Mouse (Mus musculus) cortical plate, adult 2 months (tissue): ENCODE data around the gene Banf1. TPM values are rescaled to one million over a fixed set of nuclear protein-coding genes. Genes with fewer than 3 reads are reported as not detected.
"Not testable (repeated sequence)": the region's sequence is repeated elsewhere in the genome, so short reads cannot be mapped to it uniquely, and the experiment has no call there.

Experiments used
- H3K27ac ChIP-seq: fragments of 200-500 bp; 2 replicates; pipeline ENCODE4 v1.5.1; 2012; ENCODE audit warnings: low read length, control low read depth, inconsistent platforms; ENCODE audit not compliant: insufficient read depth
- H3K4me1 ChIP-seq: fragments of 200-500 bp; 2 replicates; pipeline ENCODE4 v1.6.1; 2011; ENCODE audit warnings: low read length; ENCODE audit not compliant: control insufficient read depth, insufficient read depth
- H3K4me3 ChIP-seq: fragments of 200-500 bp; 2 replicates; pipeline ENCODE4 v1.5.1; 2011; ENCODE audit warnings: mild to moderate bottlenecking, low read length, control low read depth; ENCODE audit not compliant: insufficient read depth
- CTCF ChIP-seq: fragments of 200-500 bp; IDR thresholded peaks from 2 replicates; pipeline ENCODE4 v1.5.1; 2011; ENCODE audit warnings: mild to moderate bottlenecking, control low read depth, low read length; ENCODE audit not compliant: insufficient read depth; ENCODE audit errors: extremely low read depth
- POLR2A ChIP-seq: fragments of 200-500 bp; IDR thresholded peaks from 2 replicates; pipeline ENCODE4 v1.6.1; 2011; ENCODE audit warnings: mild to moderate bottlenecking, low read length, control low read depth; ENCODE audit not compliant: insufficient read depth; ENCODE audit errors: extremely low read depth
- polyA plus RNA-seq: library from polyadenylated mRNA; depleted of rRNA; stranded (reverse); fragments of >200 nt; gene quantifications from 2 replicates; pipeline ENCODE4 v1.2.3, GENCODE M21; 2012

Banf1 gene
- polyA plus RNA-seq, 1 experiment, result 104 TPM

GRCm38 (mm10) chr19:5405924-5406323 is 39.0 kb upstream of the Banf1 start:
- Histone ChIP-seq H3K27ac (peak overlapping the region; percentile 91), H3K4me1 (peaks cover 3% of the 10 kb centered on the region; the same call in 1 of the 2 replicates)

GRCm38 (mm10) chr19:5402293-5402692 is 35.3 kb upstream of the Banf1 start, which contains the start of gene Tsga10ip:
Gene Tsga10ip, minus strand, starts transcription at chr19:5402526.
- no peak for TF ChIP-seq CTCF
- no peak for TF ChIP-seq POLR2A
- Histone ChIP-seq H3K4me3 (no peak within 1 kb of the TSS), H3K4me1 (peaks cover 3% of the 10 kb centered on the region; the same call in 1 of the 2 replicates), H3K27ac (no peak within 1 kb of the TSS)

More at GRCm38 (mm10) chr19:5405924-5406323, 39.0 kb upstream of the Banf1 start:
- TF ChIP-seq CTCF (no peak), POLR2A (no peak)
- peak overlapping the region; percentile 64 for H3K4me3 ChIP-seq

- not testable (repeated sequence) for H3K4me1 ChIP-seq, H3K4me3 ChIP-seq, H3K27ac ChIP-seq
Measured at GRCm38 (mm10) chr19:5401073-5401472, 34.1 kb upstream of the Banf1 start.

GRCm38 (mm10) chr19:5395371-5395770 is 28.4 kb upstream of the Banf1 start:
- no peak for TF ChIP-seq CTCF
- TF ChIP-seq POLR2A, result no peak
- H3K27ac ChIP-seq, result no peak overlapping the region
- no peak overlapping the region for H3K4me3 ChIP-seq
- no peaks in the 10 kb centered on the region for H3K4me1 ChIP-seq

- H3K4me3 ChIP-seq, result no peak overlapping the region
- no peak for TF ChIP-seq POLR2A
- no peak for TF ChIP-seq CTCF
- no peak overlapping the region for H3K27ac ChIP-seq
- peaks cover 2% of the 10 kb centered on the region for H3K4me1 ChIP-seq
Measured at GRCm38 (mm10) chr19:5394168-5394567, 27.2 kb upstream of the Banf1 start.

GRCm38 (mm10) chr19:5392892-5393291 is 25.9 kb upstream of the Banf1 start:
- Histone ChIP-seq H3K27ac (no peak overlapping the region), H3K4me3 (no peak overlapping the region), H3K4me1 (peaks cover 2% of the 10 kb centered on the region)
- TF ChIP-seq POLR2A (no peak), CTCF (no peak)

GRCm38 (mm10) chr19:5390416-5390815 is 23.4 kb upstream of the Banf1 start:
- Histone ChIP-seq H3K4me3 (no peak overlapping the region), H3K4me1 (peaks cover 3% of the 10 kb centered on the region), H3K27ac (no peak overlapping the region)
- no peak for TF ChIP-seq POLR2A
- TF ChIP-seq CTCF, result no peak

GRCm38 (mm10) chr19:5389647-5390046 is 22.7 kb upstream of the Banf1 start:
- Histone ChIP-seq H3K27ac (no peak overlapping the region), H3K4me3 (peak overlapping the region; percentile 98), H3K4me1 (peaks cover 3% of the 10 kb centered on the region)
- TF ChIP-seq CTCF, result no peak
- TF ChIP-seq POLR2A, result no peak

GRCm38 (mm10) chr19:5388588-5389242 is 21.7 kb upstream of the Banf1 start, which contains the start of gene Sart1:
Gene Sart1, minus strand, starts transcription at chr19:5388703.
- Histone ChIP-seq H3K4me3 (peak within 1 kb of the TSS; percentile 98), H3K27ac (peak within 1 kb of the TSS; percentile 89), H3K4me1 (peaks cover 3% of the 10 kb centered on the region)
- TF ChIP-seq CTCF (no peak), POLR2A (peak; percentile 92)

- H3K4me1 ChIP-seq, result peaks cover 3% of the 10 kb centered on the region
- no peak for TF ChIP-seq CTCF
- no peak for TF ChIP-seq POLR2A
- H3K4me3 ChIP-seq, result peak overlapping the region; percentile 98
- H3K27ac ChIP-seq, result peak overlapping the region; percentile 82
Measured at GRCm38 (mm10) chr19:5388011-5388441, 21.1 kb upstream of the Banf1 start.

GRCm38 (mm10) chr19:5384715-5385114 is 17.7 kb upstream of the Banf1 start:
- Histone ChIP-seq H3K27ac (no peak overlapping the region), H3K4me1 (peaks cover 3% of the 10 kb centered on the region), H3K4me3 (no peak overlapping the region)
- TF ChIP-seq POLR2A (no peak), CTCF (no peak)
